Mouse (Mus musculus) heart, embryonic 14.5 days (tissue): ENCODE results near the gene Abi3. TPM values are rescaled to one million over a fixed set of nuclear protein-coding genes. Genes with fewer than 3 reads are reported as not detected.

Experiments used
- ATAC-seq: fragments of 200-750 bp; cut with Nextera tagmentation; 2 replicates; pipeline ENCODE4 v1.8.0; 2017; ENCODE audit warnings: low read depth, moderate TSS enrichment; ENCODE audit not compliant: insufficient number of reproducible peaks, insufficient read depth, low FRiP score
- H3K27ac ChIP-seq, 2 experiments: fragments of 200-500 bp in 1 of 2; fragments of 300-500 bp in 1 of 2; sonication (generic) in 1 of 2; replicated peaks in 1 of 2; 2 replicates each; pipeline ENCODE4 v1.5.1; 2012 to 2014; ENCODE audit warnings: low read depth in 2 of 2, low read length in 2 of 2, control low read depth in 1 of 2, mild to moderate bottlenecking in 1 of 2, mixed read lengths in 1 of 2; ENCODE audit not compliant: control insufficient read depth in 1 of 2, insufficient read depth in 1 of 2
- H3K27me3 ChIP-seq: fragments of 300-500 bp; sonication (generic); 2 replicates; pipeline ENCODE4 v1.6.1; 2014; ENCODE audit warnings: mild to moderate bottlenecking, low read length, control low read depth; ENCODE audit not compliant: control insufficient read depth, insufficient read depth
- H3K36me3 ChIP-seq: fragments of 300-500 bp; sonication (generic); 2 replicates; pipeline ENCODE4 v1.6.1; 2014; ENCODE audit warnings: mild to moderate bottlenecking, control low read depth, low read length, mixed read lengths; ENCODE audit not compliant: control insufficient read depth, insufficient read depth
- H3K4me1 ChIP-seq, 2 experiments: fragments of 200-500 bp in 1 of 2; fragments of 300-500 bp in 1 of 2; sonication (generic) in 1 of 2; 2 replicates each; pipeline ENCODE4 v1.6.1; 2012 to 2014; ENCODE audit warnings: low read length in 2 of 2, control low read depth in 1 of 2, mixed read lengths in 1 of 2; ENCODE audit not compliant: control insufficient read depth in 2 of 2, insufficient read depth in 2 of 2
- H3K4me2 ChIP-seq: fragments of 300-500 bp; sonication (generic); 2 replicates; pipeline ENCODE4 v1.6.1; 2014; ENCODE audit warnings: mild to moderate bottlenecking, low read length
- H3K4me3 ChIP-seq, 2 experiments: fragments of 200-500 bp in 1 of 2; fragments of 300-500 bp in 1 of 2; sonication (generic) in 1 of 2; 2 replicates each; pipeline ENCODE4 v1.5.1; 2012 to 2014; ENCODE audit warnings: low read length in 2 of 2, mild to moderate bottlenecking in 2 of 2, control low read depth in 1 of 2, low read depth in 1 of 2, moderate library complexity in 1 of 2; ENCODE audit not compliant: control insufficient read depth in 1 of 2, insufficient read depth in 1 of 2
- H3K9ac ChIP-seq: fragments of 300-500 bp; sonication (generic); 2 replicates; pipeline ENCODE4 v1.6.1; 2014; ENCODE audit warnings: mild to moderate bottlenecking, low read length
- H3K9me3 ChIP-seq: fragments of 300-500 bp; sonication (generic); 2 replicates; pipeline ENCODE4 v1.6.1; 2016; ENCODE audit warnings: low read length, control low read depth; ENCODE audit not compliant: control insufficient read depth
- WGBS: fragments of 180-500 bp; shearing (Covaris S2); extraction: QIAGEN DNeasy Blood & Tissue Kit; methylation state at CpG from one replicate; pipeline ENCODE4 v1.1.7; 2014; 5-methylcytosine and 5-hydroxymethylcytosine counted together
- polyA plus RNA-seq: library from polyadenylated mRNA; unstranded; fragments of >200 nt; fragmentation: Nextera tagmentation; extraction: Ambion mirVana; gene quantifications from 2 replicates; pipeline ENCODE4 v1.2.1, GENCODE M21; 2014

Abi3 gene
- polyA plus RNA-seq, 1 experiment from 2014 or later: 9.0 TPM

DNA sequence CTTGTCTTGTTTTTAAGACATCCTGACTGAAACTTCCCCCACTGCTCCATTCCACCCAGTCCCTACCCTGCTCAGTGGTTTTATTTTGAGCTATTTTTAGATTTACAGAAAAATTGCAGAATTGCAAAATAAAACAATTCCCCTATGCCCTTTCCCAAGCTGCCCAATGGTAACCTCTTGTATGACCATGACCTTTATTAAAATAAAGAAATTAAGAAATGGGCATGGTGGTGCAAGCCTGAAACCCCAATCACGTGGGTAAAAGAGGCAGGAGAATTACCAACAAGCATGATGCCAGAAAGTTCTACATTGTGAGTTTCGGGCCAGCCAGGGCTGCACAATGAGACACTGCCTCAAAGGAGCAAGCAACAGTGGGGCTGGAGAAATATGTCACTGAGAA lies 8.6 kb upstream of the Abi3 start:
- no peak for ATAC-seq

DNA sequence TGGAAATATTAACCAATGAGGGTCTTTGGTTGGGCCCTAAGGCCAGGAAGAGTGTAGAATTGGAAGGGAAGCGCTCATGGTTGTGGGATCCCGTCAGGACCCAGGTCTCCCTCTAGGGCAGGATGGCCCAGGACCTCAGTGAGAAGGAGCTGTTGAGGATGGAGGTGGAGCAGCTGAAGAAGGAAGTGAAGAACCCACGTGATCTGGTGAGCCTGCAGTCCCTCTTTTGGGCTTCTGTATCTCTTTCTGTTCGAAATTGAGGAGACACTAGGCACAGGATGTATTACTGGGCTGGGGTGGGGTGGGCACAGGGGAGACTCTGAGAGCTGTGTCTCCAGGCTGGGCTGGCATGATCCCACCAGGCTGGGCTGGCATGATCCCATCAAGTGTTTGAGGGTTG lies 2.7 kb upstream of the Abi3 start:
- H3K9me3 ChIP-seq: no peaks in the 10 kb centered on the region
- H3K4me1 ChIP-seq: peaks cover 4 to 5% of the 10 kb centered on the region in 2 experiments; a peak in 1 of 4 replicates
- 0 out of 4 replicates have a peak overlapping the region, but pooled peaks of 1 of the 2 experiments have one; percentile 20 for H3K4me3 ChIP-seq
- no peak overlapping the region for H3K27ac ChIP-seq
- WGBS: 49% methylated on average over 4 of the region's 4 CpGs
- ATAC-seq: no peak
- no peak overlapping the region for H3K9ac ChIP-seq
- H3K27me3 ChIP-seq: no peaks in the 10 kb centered on the region; the same call in 1 of the 2 replicates
- 0 out of 2 replicates have a peak, but pooled peaks cover 3% of the 10 kb centered on the region for H3K36me3 ChIP-seq
- H3K4me2 ChIP-seq: peak overlapping the region; percentile 52

More for the DNA sequence above, 8.6 kb upstream of the Abi3 start:
- no peaks in the 10 kb centered on the region for H3K36me3 ChIP-seq
- H3K27ac ChIP-seq: no peak overlapping the region
- 73% methylated on average over 2 of the region's 2 CpGs for WGBS
- no peaks in the 10 kb centered on the region for H3K9me3 ChIP-seq
- H3K4me1 ChIP-seq: no peaks in the 10 kb centered on the region
- no peak overlapping the region for H3K4me2 ChIP-seq
- no peak overlapping the region for H3K9ac ChIP-seq
- no peaks in the 10 kb centered on the region for H3K27me3 ChIP-seq
- H3K4me3 ChIP-seq: no peak overlapping the region

DNA sequence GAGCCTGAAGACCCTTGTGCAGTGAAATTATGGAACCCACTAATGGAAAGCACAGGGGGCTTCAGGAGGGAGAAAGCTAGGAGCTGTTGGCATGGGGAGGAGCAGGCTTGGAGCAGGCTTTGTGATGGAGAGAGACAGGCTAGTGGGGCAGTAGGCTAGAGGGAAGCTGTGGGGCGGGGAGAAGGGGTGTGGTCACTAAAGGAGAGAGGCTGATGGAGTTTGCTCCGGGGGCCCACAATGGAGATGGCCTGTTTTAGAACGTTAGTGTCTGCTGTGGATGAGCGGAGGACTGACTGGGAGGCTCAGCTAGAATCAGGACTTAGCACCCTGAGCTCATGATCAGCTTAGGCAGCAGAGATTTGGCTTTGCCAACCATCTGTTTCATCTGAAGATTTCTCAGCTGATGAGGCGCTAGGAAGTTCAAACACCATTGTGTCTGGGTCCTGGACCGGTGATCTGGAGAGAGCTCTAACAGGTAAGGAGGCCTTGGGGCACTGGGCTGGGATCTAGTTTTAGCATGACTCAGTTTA lies 1.2 kb upstream of the Abi3 start:
- H3K4me3 ChIP-seq: peak overlapping the region; percentile 20 to 22; a peak in 2 of 4 replicates
- H3K27ac ChIP-seq: peak overlapping the region; percentile 72 to 82
- 0 out of 2 replicates have a peak, but pooled peaks cover 3% of the 10 kb centered on the region for H3K36me3 ChIP-seq
- no peaks in the 10 kb centered on the region for H3K9me3 ChIP-seq
- peak overlapping the region; percentile 52 for H3K4me2 ChIP-seq
- H3K4me1 ChIP-seq: peaks cover 4 to 5% of the 10 kb centered on the region in 2 experiments; a peak in 1 of 4 replicates
- WGBS: 33% methylated on average over 6 of the region's 6 CpGs
- no peak for ATAC-seq
- no peaks in the 10 kb centered on the region; the same call in 1 of the 2 replicates for H3K27me3 ChIP-seq
- H3K9ac ChIP-seq: peak overlapping the region; percentile 44; the same call in 1 of the 2 replicates

DNA sequence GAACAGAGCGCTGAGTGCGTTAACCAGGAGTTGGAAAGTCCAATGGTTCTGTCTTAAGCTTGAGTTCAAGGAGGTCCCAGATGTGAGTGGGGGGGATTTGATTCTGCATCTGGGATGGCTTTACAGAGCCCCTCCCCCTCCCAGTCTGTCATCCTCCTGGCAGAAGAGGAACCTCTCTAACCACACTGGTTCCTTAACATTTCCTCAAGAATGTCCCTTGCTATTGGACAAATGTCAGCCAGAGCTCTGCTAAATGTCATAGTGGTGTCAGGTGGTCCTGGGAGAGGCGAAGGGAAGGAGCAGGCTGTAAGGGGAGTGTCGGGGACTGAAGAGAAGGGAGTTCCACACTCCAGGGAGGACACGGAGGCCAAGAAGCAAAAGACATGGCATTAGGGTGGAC lies 677 bp upstream of the Abi3 start:
- 43% methylated on average over 5 of the region's 5 CpGs for WGBS
- 0 out of 2 replicates have a peak, but pooled peaks have one; percentile 18 for ATAC-seq
- H3K9ac ChIP-seq: 0 out of 2 replicates have a peak overlapping the region, but pooled peaks have one; percentile 16

DNA sequence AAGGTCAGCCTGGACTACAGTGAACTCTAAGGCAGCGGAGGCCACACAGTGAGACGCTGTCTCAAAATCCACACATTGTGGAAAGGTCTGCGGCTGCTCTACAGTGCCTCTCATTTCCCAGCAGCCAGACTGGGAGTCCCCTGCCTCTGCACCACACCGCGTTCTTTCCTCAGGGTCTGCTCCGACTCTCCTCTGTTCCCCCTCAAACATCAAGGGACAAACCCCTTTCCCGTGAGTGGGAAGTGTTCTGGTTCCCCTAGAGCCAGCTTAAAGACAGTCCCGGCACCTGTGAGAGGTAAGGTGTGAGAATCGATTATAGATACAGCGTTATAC lies 812 bp downstream of the Abi3 start:
- Histone ChIP-seq H3K4me2 (peak overlapping the region; percentile 52), H3K4me1 (peaks cover 15 to 26% of the 10 kb centered on the region in 2 experiments), H3K4me3 (peak overlapping the region; percentile 42), H3K27me3 (no peaks in the 10 kb centered on the region; the same call in 1 of the 2 replicates), H3K9ac (peak overlapping the region; percentile 68), H3K36me3 (0 out of 2 replicates have a peak, but pooled peaks cover 3% of the 10 kb centered on the region), H3K27ac (peak overlapping the region; percentile 63 to 82), H3K9me3 (no peaks in the 10 kb centered on the region)
- WGBS: 47% methylated on average over 10 of the region's 10 CpGs
- no peak for ATAC-seq

More for the DNA sequence above, 677 bp upstream of the Abi3 start:
- Histone ChIP-seq H3K27me3 (no peaks in the 10 kb centered on the region; the same call in 1 of the 2 replicates), H3K4me2 (peak overlapping the region; percentile 52), H3K9me3 (no peaks in the 10 kb centered on the region), H3K4me1 (peaks cover 4 to 11% of the 10 kb centered on the region in 2 experiments; a peak in 3 of 4 replicates), H3K27ac (peak overlapping the region; percentile 72 to 82), H3K36me3 (0 out of 2 replicates have a peak, but pooled peaks cover 3% of the 10 kb centered on the region), H3K4me3 (peak overlapping the region in 1 of 2 experiments; percentile 20; a peak in 1 of 4 replicates)

DNA sequence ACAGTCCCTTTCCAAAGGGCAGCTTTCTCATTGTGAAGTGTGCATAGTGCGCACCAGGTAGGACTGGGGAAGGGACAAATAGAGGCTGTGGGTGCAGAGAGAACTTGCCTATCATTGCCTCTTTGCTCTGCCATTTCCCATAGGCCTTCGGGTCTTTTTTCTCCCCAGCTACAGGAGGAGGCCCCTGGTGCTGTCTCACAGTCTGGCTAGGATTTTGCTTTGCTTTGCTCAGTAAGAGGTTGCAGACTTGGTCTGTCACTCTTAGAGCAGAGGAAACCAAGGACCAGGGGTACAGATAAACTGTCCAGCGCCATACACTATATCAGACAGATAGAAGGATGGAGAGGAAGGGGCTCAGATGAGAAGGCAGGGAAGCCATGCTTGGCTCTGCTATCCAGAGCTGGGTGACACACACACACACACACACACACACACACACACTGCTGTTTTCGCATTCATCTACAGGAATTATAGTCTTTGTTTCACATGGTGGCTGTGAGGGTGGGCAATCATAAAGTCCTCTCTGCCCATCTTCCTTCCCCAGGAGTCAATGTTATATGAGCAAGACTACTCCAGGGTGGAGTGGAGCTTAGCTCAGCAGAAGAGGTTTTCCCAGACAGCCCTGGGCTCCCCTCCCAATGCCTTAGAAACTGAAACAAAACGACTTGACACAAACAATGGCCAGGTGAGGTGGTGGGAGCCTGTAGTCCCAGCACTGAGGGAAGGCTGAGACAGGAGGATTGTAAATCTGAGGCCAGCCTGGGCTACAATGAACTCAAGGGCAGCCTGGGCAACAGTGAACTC lies 1.4 kb downstream of the Abi3 start:
- H3K4me2 ChIP-seq: peak overlapping the region; percentile 52
- peak overlapping the region; percentile 68 for H3K9ac ChIP-seq
- WGBS: 55% methylated on average over 5 of the region's 5 CpGs

DNA sequence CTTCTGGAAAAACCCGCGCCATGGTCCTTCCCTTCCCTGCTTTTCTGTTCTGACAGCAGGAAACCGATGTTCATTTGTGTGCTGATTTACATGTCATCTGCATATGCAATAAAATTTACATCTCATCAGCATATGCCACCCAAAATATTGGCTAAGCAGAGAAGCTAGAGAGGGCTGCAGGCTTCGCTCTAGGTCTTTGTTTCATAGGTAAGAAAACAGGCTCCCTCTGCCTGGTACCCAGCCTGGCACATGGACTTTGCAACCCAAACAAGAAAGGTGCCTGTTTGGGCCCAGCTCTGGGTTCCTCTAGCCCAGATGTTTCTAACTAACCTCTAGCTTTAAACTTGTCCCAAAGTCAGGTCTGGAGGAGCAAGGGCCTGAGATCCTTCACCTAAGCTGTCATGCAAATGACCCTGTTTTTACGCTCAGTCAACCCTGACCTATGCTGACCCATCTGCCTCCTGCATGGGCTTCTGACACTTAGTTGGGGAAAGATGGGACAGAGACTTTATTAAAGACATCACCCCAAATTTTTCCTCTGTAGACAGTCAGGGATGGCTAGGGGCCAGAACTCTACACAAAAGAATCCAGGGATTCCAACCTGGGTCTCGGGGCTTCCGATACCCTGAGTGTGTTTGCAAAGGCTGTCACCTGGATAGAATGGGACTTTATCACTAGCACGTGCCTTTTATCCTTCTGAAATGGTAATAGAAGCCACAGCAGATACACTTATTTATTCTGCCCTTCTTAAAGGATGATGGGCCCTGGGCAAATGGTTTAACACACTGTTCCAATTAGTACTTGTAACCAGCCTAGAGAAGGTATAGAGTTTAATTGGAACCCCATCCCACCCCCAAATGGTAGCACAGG lies 3.0 kb downstream of the Abi3 start:
- Histone ChIP-seq H3K27me3 (peaks cover 2% of the 10 kb centered on the region; the same call in 1 of the 2 replicates), H3K4me2 (peak overlapping the region; percentile 52)

More for the DNA sequence above, 1.4 kb downstream of the Abi3 start:
- Histone ChIP-seq H3K4me3 (peak overlapping the region; percentile 42), H3K36me3 (0 out of 2 replicates have a peak, but pooled peaks cover 3% of the 10 kb centered on the region), H3K27ac (peak overlapping the region; percentile 63 to 82), H3K4me1 (peaks cover 21 to 31% of the 10 kb centered on the region in 2 experiments), H3K9me3 (no peaks in the 10 kb centered on the region), H3K27me3 (no peaks in the 10 kb centered on the region; the same call in 1 of the 2 replicates)
- no peak for ATAC-seq

More for the DNA sequence above, 3.0 kb downstream of the Abi3 start:
- no peaks in the 10 kb centered on the region for H3K9me3 ChIP-seq
- peaks cover 36 to 48% of the 10 kb centered on the region in 2 experiments for H3K4me1 ChIP-seq
- 74% methylated on average over 8 of the region's 8 CpGs for WGBS
- H3K36me3 ChIP-seq: no peaks in the 10 kb centered on the region
- no peak overlapping the region for H3K27ac ChIP-seq
- no peak overlapping the region for H3K9ac ChIP-seq
- no peak for ATAC-seq
- H3K4me3 ChIP-seq: peak overlapping the region in 1 of 2 experiments; percentile 7; a peak in 1 of 4 replicates
